Mouse (Mus musculus) liver, adult (tissue): ENCODE measurements at regions not wholly inside any gene's neighbourhood (a gene's known extent, or its start where the extent isn't known, plus 50 kb on each side); places are given as distances from the start of the nearest gene placed in this dataset.
A peak's percentile ranks its signal among the peaks of the same experiment; 100 is the strongest.

ENCODE experiments used
- GATA4 ChIP-seq: IDR thresholded peaks from 2 replicates; pipeline ENCODE4 v1.6.1; 2014; ENCODE audit warnings: mild to moderate bottlenecking, low read length; ENCODE audit not compliant: insufficient replicate concordance

- no peak for TF ChIP-seq GATA4
Observed at GRCm38 (mm10) chr10:43666262-43667085, 88.4 kb downstream of the Cd24a start.

- no peak for TF ChIP-seq GATA4
Observed at GRCm38 (mm10) chr10:43667086-43667690, 89.1 kb downstream of the Cd24a start.

- TF ChIP-seq GATA4, result no peak
Observed at GRCm38 (mm10) chr10:43667732-43668247, 89.7 kb downstream of the Cd24a start.

- no peak for TF ChIP-seq GATA4
Observed at GRCm38 (mm10) chr10:43669471-43669870, 91.4 kb downstream of the Cd24a start.

GRCm38 (mm10) chr10:43670745-43671144, 92.7 kb downstream of the Cd24a start:
- TF ChIP-seq GATA4, result no peak

- no peak for TF ChIP-seq GATA4
Observed at GRCm38 (mm10) chr10:43671785-43672184, 93.7 kb downstream of the Cd24a start.

- no peak for TF ChIP-seq GATA4
Observed at GRCm38 (mm10) chr10:43672490-43672889, 94.4 kb downstream of the Cd24a start.

GRCm38 (mm10) chr10:43674749-43675148, 96.7 kb downstream of the Cd24a start:
- TF ChIP-seq GATA4, result no peak

- TF ChIP-seq GATA4, result no peak
Observed at GRCm38 (mm10) chr10:43676289-43676688, 98.2 kb downstream of the Cd24a start.

- TF ChIP-seq GATA4, result no peak
Observed at GRCm38 (mm10) chr10:43684247-43685033, 106.4 kb downstream of the Cd24a start.

GRCm38 (mm10) chr10:43689161-43689913, 111.3 kb downstream of the Cd24a start:
- TF ChIP-seq GATA4, result 0 out of 2 replicates have a peak, but pooled peaks have one; percentile 11

- TF ChIP-seq GATA4, result no peak
Observed at GRCm38 (mm10) chr10:43689914-43690316, 111.8 kb downstream of the Cd24a start.

- peak; percentile 72; the same call in 1 of the 2 replicates for TF ChIP-seq GATA4
Observed at GRCm38 (mm10) chr10:43693974-43694373, 115.9 kb downstream of the Cd24a start.

GRCm38 (mm10) chr10:43694508-43694907, 116.4 kb downstream of the Cd24a start:
- no peak for TF ChIP-seq GATA4

- no peak for TF ChIP-seq GATA4
Observed at GRCm38 (mm10) chr10:43695470-43695869, 117.4 kb downstream of the Cd24a start.

GRCm38 (mm10) chr10:43697917-43698316, 119.8 kb downstream of the Cd24a start:
- no peak for TF ChIP-seq GATA4
